Mouse (Mus musculus): ENCODE results near the gene Dlgap1.

The Dlgap1 gene

GRCm38 (mm10) chr17:70849399-70850232, 880.7 kb downstream of the Dlgap1 start:
- DNase-seq = no peak

- no peak for DNase-seq
These were observed 881.5 kb downstream of the Dlgap1 start for GRCm38 (mm10) chr17:70850233-70850995.

GRCm38 (mm10) chr17:70850996-70851991, 882.4 kb downstream of the Dlgap1 start:
- no peak for DNase-seq

GRCm38 (mm10) chr17:70852011-70852685, 883.3 kb downstream of the Dlgap1 start:
- DNase-seq = no peak

- DNase-seq = peak; percentile 39
These were observed 884.0 kb downstream of the Dlgap1 start for GRCm38 (mm10) chr17:70852686-70853386.

- DNase-seq = no peak
These were observed 884.6 kb downstream of the Dlgap1 start, which contains the start of gene Tgif1 for GRCm38 (mm10) chr17:70853436-70853905. Gene Tgif1, minus strand, starts transcription at chr17:70853546.

GRCm38 (mm10) chr17:70854021-70854420, 885.1 kb downstream of the Dlgap1 start:
- no peak for DNase-seq

GRCm38 (mm10) chr17:70856871-70857415, 888.1 kb downstream of the Dlgap1 start:
- DNase-seq = no peak

GRCm38 (mm10) chr17:70858814-70859213, 889.9 kb downstream of the Dlgap1 start:
- DNase-seq = no peak

GRCm38 (mm10) chr17:70864117-70864516, 895.2 kb downstream of the Dlgap1 start:
- no peak for DNase-seq

GRCm38 (mm10) chr17:70864645-70865044, 895.8 kb downstream of the Dlgap1 start:
- no peak for DNase-seq

- DNase-seq = no peak
These were observed 896.3 kb downstream of the Dlgap1 start for GRCm38 (mm10) chr17:70865060-70865604.

GRCm38 (mm10) chr17:70866029-70866428, 897.2 kb downstream of the Dlgap1 start:
- no peak for DNase-seq

- no peak for DNase-seq
These were observed 897.8 kb downstream of the Dlgap1 start for GRCm38 (mm10) chr17:70866538-70867114.

GRCm38 (mm10) chr17:70868577-70869229, 899.8 kb downstream of the Dlgap1 start:
- DNase-seq = no peak

- no peak for DNase-seq
These were observed 901.7 kb downstream of the Dlgap1 start for GRCm38 (mm10) chr17:70870581-70870980.
